Mouse (Mus musculus) effector memory CD4-positive, alpha-beta T cell, adult 7 months (primary cell): ENCODE data around the gene Ly6g5c. TPM values are rescaled to one million over a fixed set of nuclear protein-coding genes. Genes with fewer than 3 reads are reported as not detected.

Experiments used
- polyA plus RNA-seq: library from polyadenylated mRNA; unstranded; fragments of 100-300 nt; shearing (Covaris generic); gene quantifications from one replicate; pipeline ENCODE4 v1.2.1, GENCODE M21; 2017

Ly6g5c gene
- polyA plus RNA-seq = not detected

DNA sequence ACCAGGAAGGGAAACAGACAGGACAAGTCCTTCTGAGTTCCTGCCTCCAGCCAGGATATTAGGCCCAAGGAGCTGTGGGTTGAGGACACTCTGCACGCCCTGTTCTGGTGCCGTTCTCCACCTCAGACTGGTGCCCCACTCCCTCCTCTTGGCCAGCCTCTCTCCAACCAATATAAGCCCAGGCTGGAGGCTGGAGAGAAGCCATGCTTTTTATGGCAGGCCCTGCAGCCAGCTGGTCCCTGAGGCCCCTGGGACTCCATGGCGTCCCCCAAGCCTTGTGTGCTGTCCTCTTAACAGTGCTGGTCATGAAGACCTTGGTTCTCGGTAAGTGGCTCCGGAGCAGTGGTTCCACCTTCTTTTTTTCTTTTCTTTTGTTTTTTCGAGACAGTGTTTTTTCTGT lies at the start of gene Ly6g5c:
TSS of gene Ly6g5c (plus strand) at position 183 of the 400 bp plus-strand sequence.

DNA sequence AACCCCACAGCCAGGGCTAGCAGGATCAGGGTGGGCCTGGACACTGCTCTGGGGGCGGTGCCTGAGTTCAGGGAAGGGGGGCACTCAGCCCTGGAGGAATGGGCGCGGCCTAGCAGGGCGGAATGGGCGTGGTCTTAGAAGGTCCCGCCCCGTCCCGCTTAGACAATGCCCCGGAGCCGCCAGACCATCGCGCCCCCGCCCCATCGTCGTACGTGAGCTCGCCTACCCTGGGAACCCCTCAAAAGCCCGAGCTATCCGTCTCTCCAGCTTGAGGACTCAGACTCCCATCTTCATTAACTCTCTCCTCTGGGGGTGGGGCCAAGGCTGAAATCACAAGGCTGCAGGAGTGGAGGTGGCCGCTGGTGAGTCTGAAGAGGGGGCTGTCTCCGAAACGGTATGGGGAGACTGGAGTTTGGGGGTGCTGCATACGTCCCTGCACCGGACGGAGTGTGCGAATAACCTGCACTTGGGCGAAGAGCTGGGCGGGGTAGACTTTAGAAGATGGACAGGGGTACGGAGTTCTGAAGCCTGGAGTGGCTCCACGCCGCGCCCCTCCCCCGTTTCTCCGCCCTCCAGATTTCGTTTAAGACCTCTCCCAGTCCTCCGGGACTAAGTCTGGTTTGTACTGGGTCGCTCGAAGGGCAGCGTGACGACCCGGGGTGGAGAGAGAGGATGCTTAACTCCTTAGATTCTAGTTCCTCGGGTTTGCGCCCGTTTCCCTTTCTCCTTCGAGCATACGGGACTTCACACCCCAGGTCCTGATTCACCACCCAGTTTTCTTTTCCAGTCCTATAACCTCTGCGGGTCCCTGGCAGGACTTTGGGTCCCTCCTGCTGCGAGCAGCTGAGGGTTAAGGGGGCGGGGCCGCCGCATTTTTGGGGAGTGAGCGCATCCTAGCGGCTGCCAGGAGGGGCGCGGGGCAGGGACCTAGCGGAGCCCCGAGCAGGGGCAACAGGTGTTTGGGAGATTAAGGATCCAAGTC lies 48.9 kb upstream of the Ly6g5c start, which contains the start of gene Ddah2:
TSS of gene Ddah2 (plus strand) at position 125 of the 982 bp plus-strand sequence.

DNA sequence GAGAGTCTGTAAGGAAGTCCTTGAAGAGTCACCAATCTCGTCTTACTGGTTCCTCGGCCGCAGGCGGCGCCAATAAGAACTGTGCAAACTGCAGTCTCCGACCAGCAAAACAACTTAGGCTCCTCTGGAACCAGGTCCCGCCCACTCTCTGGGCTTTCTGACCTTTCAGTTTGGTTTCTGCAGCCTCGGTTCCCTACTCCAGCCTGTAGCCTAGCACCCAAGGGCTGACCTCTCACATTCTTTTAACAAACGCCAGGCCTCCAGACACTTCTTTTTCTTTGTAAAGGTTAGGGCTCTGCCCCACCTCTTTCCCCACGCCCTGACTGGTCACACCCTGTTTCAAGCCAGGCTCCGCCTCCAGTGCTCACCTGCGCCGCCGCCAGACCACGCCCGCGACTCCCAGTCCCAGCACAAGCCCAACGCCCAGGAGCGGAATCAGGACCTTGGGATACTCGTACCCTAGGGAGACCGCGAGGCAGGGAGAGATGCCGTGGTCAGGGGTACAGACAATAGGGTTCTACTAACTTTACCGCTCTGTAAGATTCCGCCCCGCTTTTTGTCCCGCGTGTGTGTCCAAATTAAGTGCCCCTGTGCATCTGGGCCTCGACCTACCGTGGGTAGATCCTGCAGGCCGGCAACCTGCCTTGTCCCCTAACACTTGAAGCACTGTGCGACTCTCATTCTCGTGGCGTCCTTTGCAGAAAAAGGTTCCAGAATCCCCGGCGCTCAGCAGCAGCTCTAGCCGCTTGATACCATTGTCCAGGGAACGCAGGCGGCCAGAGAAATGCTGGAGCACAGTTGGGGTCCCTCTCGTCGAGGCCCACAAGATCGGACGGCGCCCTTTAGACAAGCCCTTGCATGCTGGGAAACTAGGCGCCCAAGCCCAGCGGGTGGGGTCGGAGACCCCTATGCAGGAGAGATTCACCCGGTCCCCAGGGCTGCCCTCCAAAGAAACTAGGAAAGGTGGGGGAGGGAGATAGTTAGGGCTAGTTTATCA lies 42.8 kb upstream of the Ly6g5c start, which contains the start of gene Ly6g6c:
TSS of gene Ly6g6c (plus strand) at position 438 of the 997 bp plus-strand sequence.

DNA sequence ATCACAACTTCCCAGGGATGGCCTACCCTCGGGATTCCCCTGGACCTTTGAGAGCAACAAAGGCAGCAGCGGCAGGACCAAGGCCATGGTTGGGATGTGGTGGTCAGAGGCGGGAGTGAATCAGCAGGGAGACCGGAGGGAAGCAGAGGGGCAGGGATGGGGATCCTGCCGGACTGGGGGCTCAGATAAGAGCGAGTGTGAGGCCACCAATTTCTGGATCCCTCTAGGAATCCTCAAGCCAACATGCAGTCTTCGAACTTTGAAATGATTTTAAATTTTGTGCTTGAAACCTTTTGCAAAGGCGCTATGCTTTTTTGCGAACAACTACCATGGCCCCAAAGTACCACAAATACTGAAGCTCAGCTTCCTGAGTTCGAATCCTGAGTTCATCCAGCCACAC lies 42.0 kb upstream of the Ly6g5c start, which contains the start of gene Mpig6b:
TSS of gene Mpig6b (minus strand) at position 101 of the 400 bp plus-strand sequence.

DNA sequence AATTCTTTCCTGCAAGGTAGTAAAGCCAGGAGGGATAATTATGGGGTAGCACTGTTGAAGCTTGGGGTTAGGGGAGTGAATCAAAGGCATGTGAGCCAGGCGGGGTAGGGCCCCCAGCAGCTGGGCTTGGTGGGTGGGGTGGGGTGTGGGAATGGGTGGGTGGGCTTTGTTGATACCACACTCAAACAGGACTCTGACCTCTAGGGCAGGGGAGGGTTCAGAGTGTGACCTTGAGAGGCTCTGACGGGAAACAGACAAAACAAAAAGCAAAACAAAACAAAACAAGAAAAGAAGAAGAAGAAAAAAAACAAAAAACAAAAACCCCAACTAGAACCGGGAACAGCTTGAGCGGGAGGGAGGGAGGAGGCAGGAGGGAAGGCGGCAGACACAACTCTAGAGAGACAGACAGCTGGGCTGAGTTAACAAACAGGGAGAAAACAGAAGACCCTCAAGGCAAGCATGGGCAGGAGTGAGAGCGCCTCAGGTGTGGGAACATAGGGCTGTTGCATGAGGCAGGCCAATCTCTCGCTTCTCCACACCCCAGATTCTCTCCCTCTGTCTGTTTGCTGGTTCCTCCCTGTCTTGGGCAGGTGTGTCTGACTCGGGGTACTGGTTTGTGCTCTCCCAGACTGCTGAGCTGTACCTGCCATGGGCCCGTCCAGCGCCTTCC lies 31.4 kb upstream of the Ly6g5c start, which contains the start of gene Ly6g6e:
TSS of gene Ly6g6e (plus strand) at position 396 of the 670 bp plus-strand sequence.

DNA sequence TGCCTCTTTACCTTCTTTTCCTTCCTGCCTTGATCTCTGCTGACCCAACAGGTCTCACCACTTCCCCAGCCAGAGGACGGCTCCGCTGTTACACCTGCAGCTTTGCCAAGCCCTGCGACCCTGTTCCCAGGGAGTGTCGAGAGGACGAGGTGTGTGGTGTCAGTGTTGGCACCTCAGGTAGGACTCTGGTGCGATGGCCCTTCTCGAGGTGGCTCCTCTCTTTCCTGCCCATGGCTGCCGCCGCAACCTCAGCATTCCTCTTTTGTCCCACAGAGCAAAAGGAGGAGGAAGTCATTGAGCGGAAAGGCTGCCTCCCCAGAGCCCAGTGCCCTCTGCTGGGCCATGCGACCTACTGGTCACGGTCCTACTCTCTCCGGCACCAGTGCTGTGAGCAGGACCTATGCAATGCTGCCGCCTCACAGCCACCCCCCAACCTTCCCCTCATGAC lies 30.3 kb upstream of the Ly6g5c start, which contains the start of gene Ly6g6d:
TSS of gene Ly6g6d (minus strand) at position 280 of the 448 bp plus-strand sequence.

DNA sequence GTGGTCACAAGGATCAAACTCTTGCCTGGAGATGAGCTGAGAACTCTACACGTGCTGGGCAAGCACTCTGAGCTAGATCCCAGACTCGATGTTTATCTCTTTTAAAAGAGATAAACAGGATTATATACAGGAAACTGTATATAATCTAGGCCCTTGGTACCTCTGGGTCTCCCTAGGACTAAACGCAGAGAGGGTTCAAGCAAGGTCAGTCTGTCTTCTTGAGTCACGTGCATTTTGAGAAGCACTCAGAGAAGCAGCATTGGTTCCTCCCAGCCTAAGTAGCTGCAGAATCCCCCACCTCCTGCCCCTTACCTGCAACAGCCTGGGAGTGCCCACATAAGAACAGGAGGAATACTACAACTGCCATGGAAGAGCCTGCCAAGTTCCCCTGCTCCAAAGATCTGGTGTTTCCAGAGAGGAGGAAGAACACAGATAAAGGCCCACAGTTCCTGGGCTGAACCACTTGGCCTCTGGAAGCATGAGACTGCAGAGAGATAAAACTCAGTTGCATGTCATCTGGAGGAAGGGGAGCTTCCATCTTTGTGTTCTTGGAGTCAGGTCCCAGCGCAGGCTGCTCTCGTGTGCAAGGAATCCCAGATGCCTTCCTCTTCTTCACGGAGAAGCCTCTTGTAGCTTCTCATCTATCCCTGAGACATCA lies 22.7 kb upstream of the Ly6g5c start, which contains the start of gene Ly6g6f:
TSS of gene Ly6g6f (minus strand) at position 403 of the 658 bp plus-strand sequence.

DNA sequence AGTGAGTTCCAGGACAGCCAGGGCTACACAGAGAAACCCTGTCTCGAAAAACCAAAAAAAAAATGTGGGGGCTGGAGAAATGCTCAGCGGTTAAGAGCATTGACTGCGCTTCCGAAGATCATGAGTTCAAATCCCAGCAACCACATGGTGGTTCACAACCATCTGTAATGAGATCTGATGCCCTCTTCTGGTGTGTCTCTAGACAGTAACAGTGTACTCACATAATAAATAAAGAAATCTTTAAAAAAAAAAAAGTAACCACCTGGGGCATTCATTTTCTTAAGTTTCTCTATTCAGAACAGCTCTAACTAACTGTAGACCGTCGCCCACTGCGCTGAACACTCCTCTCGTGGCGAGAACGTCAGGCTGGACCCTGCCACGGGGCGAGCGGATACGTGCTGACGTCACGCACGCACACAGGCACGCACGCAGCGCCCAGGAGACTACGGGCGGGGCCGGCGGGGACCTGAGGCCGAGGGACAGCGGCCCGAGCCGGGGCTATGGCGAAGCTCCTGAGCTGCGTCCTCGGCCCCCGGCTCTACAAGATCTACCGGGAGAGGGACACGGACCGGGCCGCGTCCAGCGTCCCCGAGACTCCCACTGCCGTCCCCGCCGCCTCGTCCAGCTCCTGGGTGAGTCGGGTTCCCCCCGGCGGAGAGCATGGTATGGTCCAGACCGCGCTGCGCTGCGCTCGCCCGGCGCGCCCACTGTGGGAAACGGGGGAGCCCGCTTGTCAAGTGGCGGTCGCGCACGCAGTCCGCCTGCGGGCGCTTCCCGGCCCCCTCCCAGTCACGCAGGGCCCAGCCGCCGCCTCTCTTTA lies 19.0 kb upstream of the Ly6g5c start, which contains the start of gene Abhd16a:
TSS of gene Abhd16a (plus strand) at position 439 of the 820 bp plus-strand sequence.

DNA sequence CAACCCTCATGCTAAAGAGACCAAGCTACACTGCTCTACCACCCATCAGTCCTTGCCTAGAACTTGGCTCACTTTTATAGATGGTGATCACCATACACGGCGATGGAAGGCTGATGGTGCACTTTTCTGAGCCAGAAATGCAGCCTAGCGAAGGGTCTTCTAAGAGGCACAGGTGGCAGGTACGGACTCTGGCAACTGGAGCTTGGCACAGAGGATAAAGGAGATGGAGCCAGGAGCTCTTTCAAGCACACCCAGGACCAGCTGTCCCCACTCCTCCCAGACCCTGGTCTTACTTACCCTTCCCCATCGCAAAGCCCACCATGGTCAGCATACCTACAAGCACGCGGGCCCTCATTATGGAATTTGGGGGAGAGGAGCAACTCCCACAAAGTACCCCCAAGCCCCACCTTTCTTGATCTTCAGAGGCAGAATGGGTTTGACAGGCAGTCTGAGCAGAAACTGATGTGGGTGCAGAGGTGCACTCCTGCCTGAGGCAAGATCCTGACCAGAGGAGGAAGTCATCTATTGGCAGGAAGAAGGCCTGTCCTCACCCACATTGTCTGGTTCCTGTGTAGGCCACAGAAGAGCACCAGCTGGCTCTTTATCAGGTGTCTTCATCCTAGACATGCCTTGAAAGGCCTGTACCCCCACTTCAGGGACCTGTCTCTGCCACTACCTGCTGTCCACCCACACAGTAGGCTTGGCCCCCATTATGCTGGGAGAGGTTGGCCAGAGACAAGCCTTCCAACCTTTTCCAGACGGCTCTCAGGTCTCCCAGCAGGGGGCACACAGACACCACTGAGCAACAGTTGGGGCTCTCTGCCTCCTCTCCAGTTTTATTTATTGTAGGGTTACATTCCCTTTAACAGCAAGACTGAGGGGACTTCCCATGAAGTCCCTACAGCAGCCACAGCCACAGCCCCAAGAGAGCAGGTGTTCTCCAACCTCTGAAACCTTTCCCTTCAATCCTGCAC lies 7.3 kb downstream of the Ly6g5c start, which contains the start of gene Ly6g5b:
TSS of gene Ly6g5b (minus strand) at position 383 of the 974 bp plus-strand sequence.

DNA sequence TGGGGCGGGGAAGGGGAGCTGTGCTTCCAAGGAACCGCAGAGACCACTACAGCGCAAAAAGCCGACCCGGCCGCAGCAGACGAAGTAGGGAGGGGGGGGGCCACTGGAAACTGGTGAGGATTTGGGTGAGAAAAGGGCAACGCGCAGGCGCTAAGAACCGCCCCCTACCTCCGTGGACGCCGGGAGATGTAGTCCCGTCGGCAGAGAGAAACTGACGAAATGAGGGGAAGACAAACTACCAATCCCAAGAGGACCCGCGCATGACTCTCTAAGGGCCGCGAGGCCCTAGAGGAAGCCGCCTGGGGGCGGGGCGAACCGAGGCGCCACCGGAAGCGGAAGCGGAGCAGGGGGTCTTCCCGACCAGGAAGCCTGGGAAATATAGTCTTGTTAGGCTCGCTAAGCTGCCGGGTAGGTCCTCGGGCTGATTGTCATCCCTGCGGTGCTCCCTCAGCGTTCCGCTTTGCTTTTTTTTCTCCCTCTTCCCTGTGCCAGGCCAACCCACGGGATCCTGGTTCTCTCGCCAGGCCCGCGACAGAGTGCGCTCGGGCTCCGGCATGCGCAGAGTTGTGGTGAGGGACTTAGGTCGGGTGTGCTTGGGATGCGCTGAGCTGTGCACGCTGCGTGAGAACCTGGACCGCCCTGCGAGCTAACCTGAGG lies 13.2 kb downstream of the Ly6g5c start, which contains the start of gene Gpank1:
TSS of gene Gpank1 (plus strand) at position 313 of the 657 bp plus-strand sequence.

DNA sequence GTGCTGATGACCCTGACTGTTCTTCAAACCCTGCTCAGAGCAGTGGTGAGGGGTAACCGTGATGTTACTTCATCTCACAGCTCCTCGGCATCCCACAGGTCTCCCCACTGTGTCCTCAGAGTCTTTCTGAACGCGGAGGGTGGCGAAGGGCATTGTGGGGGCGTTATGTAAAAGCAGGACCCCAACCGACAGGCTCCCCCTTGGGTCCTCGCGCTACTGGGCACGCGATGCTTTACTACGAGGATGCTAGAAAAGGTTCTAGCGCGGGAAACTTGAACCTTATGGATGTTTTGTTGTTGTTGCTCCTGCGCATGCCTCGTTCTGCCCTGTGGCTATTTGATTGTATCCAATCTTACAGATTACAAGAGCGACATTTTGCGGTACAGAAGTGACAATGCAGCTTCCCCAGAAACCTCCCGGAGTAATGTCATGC lies 13.8 kb downstream of the Ly6g5c start, which contains the start of gene Csnk2b:
TSS of gene Csnk2b (minus strand) at position 183 of the 433 bp plus-strand sequence.

DNA sequence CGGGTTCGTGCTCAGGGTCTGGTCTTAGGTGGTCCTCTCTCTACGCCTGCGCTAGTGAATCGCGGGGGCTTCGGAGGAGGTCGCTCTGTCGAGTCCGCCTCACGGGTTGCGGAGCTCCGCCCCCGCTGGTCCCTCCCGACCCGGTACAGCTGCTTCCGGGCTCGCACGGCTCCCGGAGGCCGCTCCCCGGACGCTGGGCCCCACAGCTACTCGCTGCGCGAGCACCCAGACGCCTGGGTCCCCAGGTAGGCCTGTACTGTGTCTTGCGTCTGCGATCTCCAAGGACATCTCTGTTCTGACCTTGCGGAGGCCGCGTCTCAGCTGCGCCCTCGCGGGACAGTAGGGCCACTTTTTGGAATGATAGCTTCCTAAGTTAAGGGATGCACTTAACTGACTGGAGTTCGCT lies 18.1 kb downstream of the Ly6g5c start, which contains the start of gene D17H6S53E:
TSS of gene D17H6S53E (plus strand) at position 168 of the 406 bp plus-strand sequence.

DNA sequence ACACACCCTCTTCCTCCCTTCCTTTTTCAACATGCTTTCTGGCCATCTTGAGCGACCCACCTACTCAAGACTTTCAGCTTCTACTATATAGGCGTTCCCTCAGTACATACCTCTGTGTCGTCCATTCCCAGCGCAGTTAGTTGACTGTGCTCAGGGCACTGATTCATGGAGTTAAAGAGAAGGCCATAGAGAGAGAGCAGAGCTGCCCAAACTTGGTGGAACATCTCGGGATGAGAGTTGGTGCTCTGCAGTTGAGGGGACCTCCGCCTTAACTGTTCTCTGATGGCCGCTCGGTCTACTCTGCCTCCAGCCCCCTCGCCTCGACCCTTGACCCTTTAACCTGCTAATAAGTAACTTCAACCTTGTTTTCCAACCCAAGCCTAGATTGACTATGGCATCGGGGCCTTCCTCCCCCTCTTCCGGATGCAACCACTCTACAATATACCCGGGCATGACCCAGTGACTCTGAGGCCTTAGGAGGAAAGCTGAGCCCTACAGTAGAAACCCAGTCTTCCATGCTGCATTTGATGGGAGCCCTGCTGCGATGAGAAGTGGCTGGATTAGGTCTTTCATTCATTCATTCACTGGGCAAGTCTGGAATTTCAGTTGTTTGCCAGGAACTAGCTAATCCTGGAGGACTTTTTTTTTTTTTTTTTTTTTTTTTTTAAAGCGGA lies 23.6 kb downstream of the Ly6g5c start, which contains the start of gene Apom:
TSS of gene Apom (minus strand) at position 551 of the 674 bp plus-strand sequence.

DNA sequence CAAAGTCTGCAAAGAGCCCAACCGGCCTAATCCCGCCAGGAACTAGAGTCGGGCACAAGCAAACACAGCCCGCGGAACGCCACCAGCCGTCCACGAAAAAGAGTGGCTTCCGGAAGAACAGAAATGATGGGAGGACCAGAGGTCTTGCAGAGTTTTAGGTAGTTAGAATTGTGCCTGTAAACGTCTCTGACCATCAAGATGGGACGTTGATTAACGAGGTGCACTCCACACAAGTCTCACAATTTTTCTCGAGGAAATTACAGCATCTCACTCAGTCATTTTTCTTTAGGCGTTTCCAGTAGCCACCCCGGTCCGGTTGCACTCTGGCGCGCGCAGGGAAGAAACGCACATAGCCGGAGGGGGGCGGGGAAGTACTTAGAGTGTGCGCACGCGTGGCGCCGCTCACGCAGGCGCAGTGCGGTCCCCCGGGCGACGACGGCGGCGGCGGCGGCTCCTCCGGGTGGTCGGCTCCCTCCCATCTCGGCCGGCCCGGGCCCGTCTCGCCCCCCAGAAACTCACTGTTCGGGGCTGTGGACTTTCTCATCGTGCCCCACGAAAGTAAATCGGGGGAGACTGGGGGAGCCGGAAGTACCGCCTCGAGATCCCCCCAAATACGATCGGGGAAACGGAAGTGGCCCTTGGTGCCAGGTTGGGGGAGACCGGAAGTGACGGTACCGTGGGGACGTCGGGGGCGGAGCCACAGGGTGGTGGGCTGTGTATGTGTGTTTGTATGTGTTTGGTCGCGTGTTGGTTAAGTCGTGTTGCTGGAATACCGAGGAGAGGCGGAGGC lies 26.9 kb downstream of the Ly6g5c start, which contains the start of gene Bag6:
TSS of gene Bag6 (plus strand) at position 378 of the 790 bp plus-strand sequence.

